Mouse (Mus musculus): ENCODE results near the gene C730034F03Rik.

The C730034F03Rik gene

GRCm38 (mm10) chr15:89475611-89476474 is 46.5 kb downstream of the C730034F03Rik start:
- peak; percentile 95 for DNase-seq (ENCODE audit: low spot score)

GRCm38 (mm10) chr15:89476475-89476815 is 47.1 kb downstream of the C730034F03Rik start:
- no peak for DNase-seq (ENCODE audit: low spot score)

- DNase-seq (ENCODE audit: low spot score): no peak
Measured at GRCm38 (mm10) chr15:89477091-89477491, 47.7 kb downstream of the C730034F03Rik start, which contains the start of gene Arsa. Arsa (minus strand) TSS chr15:89477425.

- DNase-seq (ENCODE audit: low spot score): no peak
Measured at GRCm38 (mm10) chr15:89477806-89478205, 48.4 kb downstream of the C730034F03Rik start.

- DNase-seq (ENCODE audit: low spot score): no peak
Measured at GRCm38 (mm10) chr15:89478622-89479021, 49.2 kb downstream of the C730034F03Rik start.
